Mouse (Mus musculus): ENCODE measurements around the gene Lgmn.

Lgmn gene

DNA sequence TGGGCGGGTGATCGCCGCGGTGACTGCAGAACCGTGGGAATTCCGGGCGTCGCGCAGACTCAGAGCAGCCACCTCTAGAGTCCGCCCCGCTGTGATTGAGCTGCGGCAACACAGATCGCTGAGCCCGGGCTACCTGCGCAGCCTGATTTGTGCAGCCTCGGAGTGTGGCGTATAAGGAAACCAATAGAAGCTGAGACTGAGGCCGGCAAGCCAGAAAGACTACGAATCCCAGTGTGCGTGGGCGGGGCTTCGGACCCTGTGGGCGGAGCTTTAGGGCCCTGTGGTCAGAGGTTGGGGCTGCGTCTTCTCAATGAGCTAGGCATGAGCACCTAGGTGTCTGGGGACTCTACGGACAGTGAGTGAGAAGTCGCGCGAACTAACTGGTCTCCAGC is at the start of gene Lgmn:
Gene Lgmn (minus strand): TSS at position 182 of the 392 bp plus-strand sequence.
- DNase-seq (ENCODE audit: low spot score): peak; percentile 90

DNA sequence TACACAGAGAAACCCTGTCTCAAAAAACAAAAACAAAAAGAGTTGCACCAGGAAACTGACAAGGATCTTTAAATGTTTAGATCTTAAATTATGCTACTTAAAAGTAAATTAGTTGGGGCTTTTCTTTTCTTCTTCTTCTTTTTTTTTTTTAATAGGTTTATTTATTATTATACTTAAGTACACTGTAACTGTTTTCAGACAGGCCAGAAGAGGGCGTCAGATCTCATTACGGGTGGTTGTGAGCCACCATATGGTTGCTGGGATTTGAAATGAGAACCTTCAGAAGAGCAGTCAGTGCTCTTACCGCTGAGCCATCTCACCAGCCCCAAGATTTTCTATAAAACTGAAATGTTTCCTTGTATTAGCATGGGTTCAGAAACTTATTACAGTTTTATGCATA is 45.3 kb upstream of the Lgmn start:
- DNase-seq (ENCODE audit: low spot score): no peak

DNA sequence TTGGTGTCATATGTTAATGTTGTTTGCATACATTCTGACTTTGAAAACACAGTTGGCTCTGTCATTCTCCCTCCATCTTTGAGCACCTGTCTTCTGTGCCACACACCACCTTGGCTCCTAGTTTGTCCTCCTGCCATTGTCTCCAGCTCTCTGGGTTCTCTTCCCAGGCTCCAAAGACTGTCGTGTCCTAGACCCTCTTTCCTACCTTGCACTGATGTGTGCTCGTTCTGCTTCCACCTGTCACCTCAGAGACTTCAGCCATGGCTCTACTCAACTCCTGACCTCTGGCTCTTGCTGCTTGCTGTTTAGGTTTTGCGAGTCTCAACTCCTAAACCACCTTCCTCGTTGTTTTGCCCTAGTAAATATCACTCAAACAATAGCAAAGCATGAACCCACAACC is 40.9 kb upstream of the Lgmn start:
- DNase-seq (ENCODE audit: low spot score): no peak

DNA sequence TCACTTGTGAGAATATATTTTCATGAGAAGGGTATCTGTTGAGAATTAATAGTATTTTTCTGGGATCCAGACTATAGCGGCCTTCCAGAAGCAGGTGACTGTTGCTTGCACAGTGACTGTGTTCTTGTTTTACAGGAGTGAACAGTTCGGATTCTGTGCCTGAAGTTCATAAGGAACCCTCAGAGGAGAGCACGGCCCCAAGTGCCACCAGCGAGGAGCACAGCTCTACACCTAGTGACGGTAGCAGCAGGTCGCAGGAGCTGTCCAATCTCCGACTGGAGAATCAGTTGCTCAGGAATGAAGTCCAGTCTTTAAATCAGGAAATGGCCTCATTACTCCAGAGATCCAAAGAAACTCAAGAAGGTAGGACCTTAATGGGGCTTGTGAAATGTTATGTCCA is 34.8 kb upstream of the Lgmn start:
- no peak for DNase-seq (ENCODE audit: low spot score)

DNA sequence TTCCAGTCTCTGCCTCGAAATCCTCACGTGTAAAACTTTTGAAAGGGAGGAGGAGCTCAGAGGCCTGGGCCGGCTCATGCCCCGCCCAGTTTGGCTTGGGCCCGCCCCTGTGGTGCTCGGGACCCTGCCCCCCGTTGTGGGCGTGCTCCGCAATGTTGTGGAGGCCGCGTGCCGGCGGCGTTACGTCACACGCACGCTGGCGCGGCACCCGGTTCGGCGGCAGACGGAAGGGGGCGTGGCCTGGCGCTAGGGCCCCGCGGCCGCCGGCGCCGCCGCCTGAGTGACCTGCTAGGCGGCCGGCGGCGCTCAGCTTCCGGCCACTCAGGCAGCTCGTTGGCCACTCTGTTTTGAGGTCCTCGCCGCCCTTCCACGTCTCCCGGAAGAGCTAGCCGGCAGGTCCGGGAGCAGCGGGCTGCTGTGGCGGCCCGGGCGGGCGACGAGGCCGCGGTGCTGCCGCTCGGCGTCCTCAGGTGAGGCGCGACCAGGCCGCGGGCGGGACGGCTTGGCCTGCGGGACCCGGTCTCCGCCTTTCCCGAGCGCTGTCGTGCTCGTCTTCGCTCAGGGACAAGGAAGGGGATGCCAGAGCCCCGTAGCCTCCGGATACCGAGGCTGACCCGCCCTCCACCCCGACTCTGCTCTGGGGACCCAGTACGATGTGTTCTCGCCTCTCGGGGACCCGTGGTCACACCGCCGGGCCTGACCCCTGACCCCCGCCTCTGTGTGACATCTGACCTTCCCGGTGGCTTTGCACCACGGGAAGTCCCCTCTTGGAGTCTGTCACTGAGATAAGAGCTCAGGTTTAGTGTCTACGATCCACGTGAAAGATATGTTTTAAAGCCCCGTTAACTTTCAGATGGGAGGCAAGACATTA is 29.5 kb upstream of the Lgmn start, which contains the start of gene Golga5:
Gene Golga5 (plus strand): TSS at position 242 of the 871 bp plus-strand sequence.
- DNase-seq (ENCODE audit: low spot score): peak; percentile 97

DNA sequence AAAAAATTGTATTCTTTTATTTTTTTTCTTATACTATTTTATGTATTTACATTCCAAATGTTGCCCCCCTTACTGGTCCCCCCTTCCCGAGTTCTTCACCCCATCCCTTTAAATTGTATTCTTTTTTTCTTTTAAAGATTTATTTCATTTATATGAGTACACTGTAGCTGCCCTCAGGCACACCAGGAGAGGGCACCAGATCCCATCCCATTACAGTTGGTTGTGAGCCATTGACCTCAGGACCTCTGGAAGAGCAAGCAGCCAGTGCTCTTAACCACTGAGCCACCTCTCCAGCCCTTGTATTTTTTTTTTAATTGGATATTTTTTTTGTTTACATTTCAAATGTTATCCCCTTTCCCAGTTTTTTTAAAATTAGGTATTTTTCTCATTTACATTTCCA is 28.5 kb upstream of the Lgmn start:
- no peak for DNase-seq (ENCODE audit: low spot score)

DNA sequence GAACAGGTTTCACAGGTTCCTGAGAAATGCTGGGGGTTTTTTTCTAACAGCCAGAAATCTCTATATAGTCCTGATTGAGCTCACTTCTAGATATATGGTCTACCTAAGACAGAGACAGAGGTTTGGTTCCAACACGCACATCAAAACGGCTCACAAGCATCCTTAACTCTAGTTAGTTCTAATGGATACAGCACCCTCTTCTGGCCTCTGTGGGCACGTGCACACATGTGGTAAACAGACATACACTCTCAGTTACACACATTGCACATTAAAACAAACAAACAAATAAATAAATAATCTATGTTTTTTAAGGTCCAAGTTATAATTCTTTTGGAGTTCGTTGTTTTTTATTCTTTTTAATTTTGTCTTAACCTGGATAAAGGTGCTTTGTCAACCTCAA is 25.0 kb upstream of the Lgmn start:
- no peak for DNase-seq (ENCODE audit: low spot score)

DNA sequence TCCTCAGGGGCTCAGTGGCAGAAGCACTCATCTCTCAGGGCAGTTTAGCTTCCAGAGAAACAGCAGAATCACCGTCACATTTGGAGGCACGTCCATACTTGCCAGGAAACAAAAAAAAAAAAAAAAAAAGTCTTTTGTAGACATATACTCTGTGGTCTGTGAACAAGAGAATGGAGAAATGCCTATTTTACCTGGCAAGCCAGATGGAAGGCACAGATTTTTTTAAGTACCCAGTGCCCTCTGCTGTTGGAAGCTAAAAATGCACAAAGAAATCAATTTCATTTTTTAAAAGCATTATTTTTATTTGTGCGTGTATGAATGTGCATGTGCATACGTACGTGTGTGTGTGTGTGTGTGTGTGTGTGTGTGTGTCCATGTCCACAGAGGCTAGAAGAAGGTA is 21.6 kb upstream of the Lgmn start:
- DNase-seq (ENCODE audit: low spot score): no peak

DNA sequence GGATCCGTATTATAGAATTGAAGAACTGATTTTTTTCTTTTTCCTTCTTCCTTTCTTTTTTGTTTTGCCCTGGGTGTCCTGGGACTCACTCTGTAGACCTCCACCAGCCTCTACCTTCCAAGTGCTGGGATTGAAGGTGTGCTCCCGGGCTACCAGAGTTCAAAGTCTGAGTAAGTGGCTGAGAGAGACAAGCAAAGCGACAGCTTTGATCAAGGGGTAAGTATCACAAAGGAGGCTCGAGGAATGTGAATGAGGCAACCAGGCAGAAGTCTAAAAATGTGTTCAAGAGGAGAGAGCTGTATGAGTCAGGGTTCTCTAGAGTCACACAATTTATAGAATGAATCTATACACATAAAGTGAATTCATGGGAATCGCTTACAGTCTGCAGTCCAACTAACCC is 20.4 kb upstream of the Lgmn start:
- no peak for DNase-seq (ENCODE audit: low spot score)

DNA sequence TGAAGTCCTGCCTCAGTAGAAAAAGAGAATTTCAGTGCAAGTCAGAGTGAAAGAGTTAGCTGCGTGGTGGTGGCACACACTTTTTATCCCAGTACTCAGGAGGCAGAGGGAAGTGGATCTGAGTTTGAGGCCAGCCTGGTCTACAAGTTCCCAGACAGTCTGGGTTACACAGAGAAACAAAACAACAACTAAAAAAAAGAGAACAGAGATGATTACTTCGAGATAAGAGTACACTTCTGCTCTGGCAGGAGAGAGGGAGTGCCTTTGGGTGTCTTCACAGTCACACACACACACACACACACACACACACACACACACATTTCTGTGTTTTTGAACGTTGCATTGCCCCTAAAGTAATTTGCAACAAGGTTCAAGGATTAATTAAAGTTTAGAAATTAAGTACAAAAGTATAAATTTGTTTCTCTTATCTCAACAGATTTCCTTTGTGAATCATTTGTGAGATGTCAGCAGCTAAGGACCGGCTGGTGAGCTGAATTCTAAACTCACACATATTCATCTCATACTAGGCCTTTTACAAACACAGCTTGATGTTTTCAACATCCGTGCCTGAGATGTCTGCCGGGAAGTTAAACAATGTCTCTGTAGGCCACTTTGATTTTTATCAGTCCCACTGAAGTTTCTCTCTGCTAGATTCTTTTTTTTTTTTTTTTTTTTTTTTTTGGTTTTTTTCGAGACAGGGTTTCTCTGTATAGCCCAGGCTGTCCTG is 17.0 kb upstream of the Lgmn start:
- no peak for DNase-seq (ENCODE audit: low spot score)

DNA sequence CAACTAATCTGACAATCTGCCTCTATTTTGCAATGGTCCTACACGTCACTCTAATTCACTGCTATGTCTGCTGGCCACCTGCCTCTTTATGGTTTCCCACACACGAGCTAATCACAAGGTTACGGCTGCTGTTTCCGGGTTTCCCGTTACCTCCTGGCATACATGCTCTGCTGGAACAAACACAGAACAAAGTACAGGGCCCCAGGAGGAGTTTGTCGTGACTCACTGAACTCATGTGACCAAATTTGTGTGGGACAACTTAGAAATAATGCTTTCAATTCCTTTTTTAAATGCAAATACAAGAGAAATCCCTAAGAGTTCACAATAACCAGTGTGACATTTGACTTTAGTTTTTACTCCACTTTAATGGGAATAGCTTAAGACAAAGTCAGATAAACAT is 14.0 kb upstream of the Lgmn start:
- DNase-seq (ENCODE audit: low spot score): no peak

DNA sequence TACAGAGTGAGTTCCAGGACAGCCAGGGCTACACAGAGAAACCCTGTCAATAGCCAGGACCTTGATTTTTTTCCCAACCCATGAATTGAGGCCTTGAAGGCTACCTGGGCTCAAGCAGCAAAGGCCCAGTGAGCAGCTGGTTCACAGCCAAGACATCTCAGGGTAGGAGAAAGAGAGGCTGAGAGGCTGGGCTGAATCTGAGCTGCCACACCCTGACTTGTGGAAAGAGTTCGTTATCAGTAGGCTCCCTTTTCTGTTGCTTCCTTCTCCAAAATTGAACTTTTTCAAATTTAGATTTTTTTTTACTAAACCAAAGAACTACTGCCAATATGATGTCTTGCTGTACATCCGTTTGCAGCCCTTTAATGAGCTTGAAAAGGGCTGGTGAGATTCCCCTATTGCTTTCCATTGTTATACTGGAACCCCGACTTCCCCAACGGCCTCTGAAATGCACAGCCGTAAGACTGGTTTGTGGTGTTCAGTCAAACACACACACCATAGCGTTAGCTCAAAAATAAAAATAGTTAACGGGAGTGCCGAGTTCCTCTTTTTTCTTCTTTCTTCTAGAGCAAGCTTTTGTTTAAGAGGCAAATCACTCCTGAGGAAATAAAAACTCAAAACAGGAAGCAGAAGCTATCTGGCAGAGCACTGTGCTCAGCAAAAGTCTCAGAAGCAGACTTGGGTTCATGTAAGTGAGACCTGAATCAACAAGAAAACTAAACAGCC is 11.7 kb upstream of the Lgmn start:
- no peak for DNase-seq (ENCODE audit: low spot score)

DNA sequence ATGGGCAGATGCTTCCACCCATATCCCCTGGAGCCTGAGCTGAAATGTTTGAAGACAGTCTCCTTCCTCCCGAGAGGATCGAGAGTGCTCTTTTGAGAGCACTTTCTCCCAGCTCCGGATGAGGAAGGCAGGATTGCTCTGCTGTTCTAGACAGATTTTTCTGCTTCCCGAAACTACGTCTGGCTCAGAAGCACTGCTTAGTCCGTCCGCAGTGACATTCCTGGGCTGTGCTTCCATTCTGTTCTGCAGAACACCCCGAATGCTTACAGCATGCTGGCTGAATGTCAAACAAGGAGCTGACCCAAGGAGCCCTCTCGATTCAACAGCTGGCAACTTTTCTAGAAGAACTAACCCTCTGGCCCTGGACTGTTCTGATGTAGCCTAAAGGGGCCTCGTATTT is 10.8 kb upstream of the Lgmn start:
- no peak for DNase-seq (ENCODE audit: low spot score)

DNA sequence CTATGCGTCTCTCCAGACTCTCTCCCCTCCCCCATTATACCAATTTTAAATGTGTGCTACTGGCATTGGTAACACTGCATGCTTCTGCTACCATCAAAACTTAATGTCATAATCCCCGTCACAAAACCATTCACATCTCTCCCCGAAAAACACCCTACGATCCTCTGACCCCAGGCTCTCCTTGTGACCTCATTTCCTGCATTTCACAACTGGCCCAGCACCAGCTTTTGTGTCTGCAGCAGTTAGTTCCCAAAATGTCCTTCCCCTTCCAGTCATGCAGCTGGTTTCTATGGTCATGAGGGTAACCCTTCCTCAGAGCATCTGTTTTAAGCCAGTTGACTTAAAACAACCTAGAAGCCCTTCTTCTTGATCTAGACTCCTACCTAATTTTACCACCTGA is 5.8 kb upstream of the Lgmn start:
- DNase-seq (ENCODE audit: low spot score): no peak

DNA sequence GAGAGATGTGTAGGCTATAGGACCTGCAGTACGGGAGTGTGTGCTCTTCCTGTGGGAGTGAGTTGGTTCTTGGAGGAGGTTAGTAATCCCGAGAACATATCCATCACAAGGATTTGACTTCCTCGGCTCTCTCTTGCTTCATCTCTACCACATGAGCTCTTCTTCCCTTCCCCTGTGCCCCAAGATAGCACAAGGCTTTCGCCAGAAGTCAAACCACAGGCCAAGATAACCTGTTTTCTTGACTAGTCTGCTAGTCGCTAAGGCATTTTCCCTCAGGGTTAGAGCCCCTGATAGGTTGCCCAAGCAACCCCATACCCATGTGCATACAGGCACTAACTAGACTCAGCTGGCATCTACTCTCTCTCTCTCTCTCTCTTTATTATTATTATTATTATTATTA is 4.1 kb upstream of the Lgmn start:
- DNase-seq (ENCODE audit: low spot score): no peak

DNA sequence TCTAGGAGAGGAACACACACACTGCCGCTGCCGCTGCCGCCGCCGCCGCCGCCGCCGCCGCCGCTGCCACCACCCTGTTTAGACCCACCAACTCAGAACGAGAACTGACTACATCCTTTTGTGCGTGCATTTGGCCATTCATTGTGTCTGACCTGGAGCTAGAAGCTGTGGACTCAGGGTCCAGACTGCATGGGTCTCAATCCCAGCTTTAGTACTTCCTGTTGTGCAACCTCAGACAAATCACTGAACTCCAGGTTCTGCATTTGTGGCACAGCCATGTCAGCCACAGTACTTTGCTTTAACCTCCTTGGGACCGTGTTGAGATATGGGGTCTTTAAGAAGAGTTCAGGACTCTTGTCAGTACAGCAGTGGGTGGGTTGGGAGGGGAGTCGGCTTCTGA is 3.0 kb upstream of the Lgmn start:
- no peak for DNase-seq (ENCODE audit: low spot score)

DNA sequence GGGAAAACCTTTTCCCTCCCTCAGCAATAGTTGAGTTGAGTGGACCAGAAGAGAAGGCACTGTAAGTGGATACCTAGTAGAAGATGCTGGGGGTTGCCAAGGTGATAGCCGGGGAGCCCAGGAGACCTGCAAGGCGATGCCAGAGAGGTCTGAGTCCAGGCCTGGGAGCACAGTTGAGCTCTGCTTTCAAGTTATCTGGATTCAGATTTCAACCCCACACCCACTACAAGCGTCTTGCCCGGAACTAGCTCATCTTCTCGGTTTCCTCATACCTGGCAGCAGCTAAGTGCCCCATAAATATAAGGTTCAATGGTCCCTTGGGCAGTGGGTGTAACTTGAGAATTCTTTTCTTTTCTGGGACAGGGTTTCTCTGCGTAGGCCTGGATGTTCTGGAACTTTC is 1.5 kb upstream of the Lgmn start:
- no peak for DNase-seq (ENCODE audit: low spot score)

DNA sequence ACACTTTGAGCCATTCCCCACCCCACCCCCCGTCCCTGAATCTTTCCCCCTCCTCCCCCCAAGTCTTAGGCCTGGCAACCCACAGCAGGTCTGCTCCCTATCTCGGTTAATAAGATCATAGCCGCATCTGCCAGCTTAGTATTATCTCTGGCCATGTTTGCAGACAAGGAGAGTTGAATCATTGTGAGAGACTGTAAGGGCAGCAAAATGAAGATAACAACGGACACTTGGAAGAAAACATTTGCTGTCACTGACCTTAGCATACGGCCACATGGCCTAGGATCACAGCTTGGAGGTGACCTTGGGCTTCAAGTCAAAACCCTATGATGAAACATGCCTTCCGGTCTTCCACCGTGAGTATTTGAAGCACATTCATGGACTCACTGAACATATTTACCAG is 938 bp upstream of the Lgmn start:
- DNase-seq (ENCODE audit: low spot score): no peak

DNA sequence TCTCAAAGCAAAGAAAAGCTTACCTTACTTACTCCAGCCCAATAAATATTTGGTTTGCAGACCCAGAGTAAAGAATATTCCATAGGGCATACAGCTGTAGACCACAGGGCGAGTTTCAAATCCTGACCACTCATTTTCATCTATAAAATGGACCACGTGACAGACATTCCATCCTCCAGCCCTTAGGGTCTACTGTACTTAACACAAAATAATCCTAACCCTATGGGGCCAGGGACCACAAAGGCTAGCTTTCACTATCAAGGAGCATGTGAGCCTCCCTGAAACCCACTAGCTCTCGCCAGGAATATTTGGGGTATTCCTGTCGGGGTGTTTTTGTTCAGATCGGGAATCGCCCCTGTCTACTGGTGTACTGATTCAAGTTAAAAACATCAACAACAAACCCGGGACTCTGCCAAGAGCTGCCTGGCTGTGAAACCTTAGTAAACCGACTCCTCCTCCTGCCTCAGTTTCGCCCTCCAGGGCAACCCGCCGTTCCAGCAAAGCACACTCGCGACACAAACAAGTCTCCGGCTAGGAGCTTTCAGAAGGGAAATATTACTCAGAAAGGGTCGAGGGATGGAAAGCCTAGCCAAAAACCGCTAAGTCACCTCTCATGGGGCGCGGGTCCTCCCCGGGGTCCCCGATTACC is 506 bp downstream of the Lgmn start:
- DNase-seq (ENCODE audit: low spot score): no peak

DNA sequence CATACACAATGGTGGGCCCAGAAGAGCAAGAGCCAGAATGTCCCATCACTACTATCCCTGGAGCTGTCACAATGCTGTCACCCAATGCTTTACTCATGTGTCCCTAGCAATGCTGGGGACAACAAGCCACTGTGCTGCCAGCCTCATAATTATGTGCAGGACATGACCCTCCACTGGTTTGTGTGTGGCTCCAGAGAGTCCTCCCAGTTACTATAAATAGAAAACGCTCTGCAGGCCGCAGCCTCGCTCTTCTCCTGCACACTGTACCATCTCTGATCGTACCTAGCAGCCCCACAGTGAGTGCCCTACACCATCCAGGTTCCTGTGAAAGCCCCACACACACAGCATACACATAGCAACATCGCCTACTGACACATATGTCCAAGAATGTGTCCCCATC is 1.7 kb downstream of the Lgmn start:
- no peak for DNase-seq (ENCODE audit: low spot score)

DNA sequence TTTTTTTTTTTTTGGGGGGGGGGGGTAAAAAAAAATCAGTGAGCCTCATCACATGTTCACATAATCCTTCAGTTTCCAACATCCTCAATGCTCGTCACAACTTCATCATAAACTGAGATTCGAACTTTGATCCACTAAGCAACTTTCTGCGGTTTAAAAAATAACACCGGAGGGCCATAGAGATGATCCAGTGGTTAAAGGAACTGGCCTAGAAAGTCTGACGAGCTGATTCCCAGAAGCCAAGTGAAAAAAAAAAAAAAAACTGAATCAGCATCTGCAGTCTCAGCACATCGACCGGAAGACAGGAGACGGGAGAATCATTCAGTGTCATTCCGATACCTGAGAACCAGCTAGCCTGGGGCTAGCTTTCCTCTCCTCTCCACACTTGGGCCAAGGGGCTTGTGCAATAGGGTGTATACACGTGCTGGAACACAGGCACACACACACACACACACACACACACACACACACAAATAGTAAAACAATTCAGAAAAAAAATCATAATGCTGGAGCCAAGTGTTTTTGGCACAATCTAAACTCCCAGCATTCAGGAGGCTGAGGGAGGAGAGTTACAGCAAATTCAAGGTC is 2.6 kb downstream of the Lgmn start:
- no peak for DNase-seq (ENCODE audit: low spot score)

DNA sequence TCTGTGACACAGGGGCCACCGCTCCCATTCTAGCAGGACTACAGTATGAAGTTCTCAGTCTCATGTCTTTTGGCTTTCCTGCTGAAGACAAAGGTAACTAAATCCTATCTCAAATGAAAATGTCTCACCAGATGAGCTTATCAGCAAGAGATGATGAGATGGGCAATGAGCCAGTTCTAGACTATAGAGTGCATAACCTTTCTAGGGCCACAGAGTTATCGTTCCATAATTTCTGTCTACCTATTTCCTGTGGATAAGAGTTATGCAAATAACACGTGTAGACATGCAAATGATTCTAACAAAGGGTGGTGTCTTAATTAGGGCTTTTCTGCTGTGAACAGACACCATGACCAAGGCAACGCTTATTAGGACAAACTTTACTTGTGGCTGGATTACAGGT is 5.5 kb downstream of the Lgmn start:
- no peak for DNase-seq (ENCODE audit: low spot score)
